Mouse (Mus musculus): ENCODE measurements at regions not wholly inside any gene's neighbourhood (a gene's known extent, or its start where the extent isn't known, plus 50 kb on each side); places are given as distances from the start of the nearest gene placed in this dataset.

GRCm38 (mm10) chr17:76205082-76205481, 653.3 kb upstream of the Fam98a start:
- DNase-seq, result no peak

GRCm38 (mm10) chr17:76184813-76185212, 633.1 kb upstream of the Fam98a start:
- DNase-seq, result no peak

GRCm38 (mm10) chr17:76136660-76137495, 585.1 kb upstream of the Fam98a start:
- no peak for DNase-seq

GRCm38 (mm10) chr17:76134030-76134429, 582.3 kb upstream of the Fam98a start:
- no peak for DNase-seq

GRCm38 (mm10) chr17:76125260-76125659, 573.5 kb upstream of the Fam98a start:
- DNase-seq, result no peak

- no peak for DNase-seq
Observed at GRCm38 (mm10) chr17:76111315-76112195, 559.8 kb upstream of the Fam98a start.

- DNase-seq, result no peak
Observed at GRCm38 (mm10) chr17:76110856-76111255, 559.1 kb upstream of the Fam98a start.

- no peak for DNase-seq
Observed at GRCm38 (mm10) chr17:76083536-76083935, 531.8 kb upstream of the Fam98a start.

- no peak for DNase-seq
Observed at GRCm38 (mm10) chr17:76081780-76082179, 530.0 kb upstream of the Fam98a start.

GRCm38 (mm10) chr17:76046438-76046837, 494.7 kb upstream of the Fam98a start:
- no peak for DNase-seq

- no peak for DNase-seq
Observed at GRCm38 (mm10) chr17:76032710-76033109, 481.0 kb upstream of the Fam98a start.

GRCm38 (mm10) chr17:76008011-76008410, 456.3 kb upstream of the Fam98a start:
- no peak for DNase-seq

- no peak for DNase-seq
Observed at GRCm38 (mm10) chr17:76002836-76003235, 451.1 kb upstream of the Fam98a start.

GRCm38 (mm10) chr17:75961371-75961770, 409.6 kb upstream of the Fam98a start:
- DNase-seq, result no peak

GRCm38 (mm10) chr17:75936686-75937380, 385.1 kb upstream of the Fam98a start:
- no peak for DNase-seq

- DNase-seq, result no peak
Observed at GRCm38 (mm10) chr17:75931022-75931421, 379.3 kb upstream of the Fam98a start.

GRCm38 (mm10) chr17:75920240-75920639, 368.5 kb upstream of the Fam98a start:
- no peak for DNase-seq

GRCm38 (mm10) chr17:75917020-75917419, 365.3 kb upstream of the Fam98a start:
- no peak for DNase-seq

- no peak for DNase-seq
Observed at GRCm38 (mm10) chr17:75916590-75916989, 364.8 kb upstream of the Fam98a start.

GRCm38 (mm10) chr17:75915256-75915655, 363.5 kb upstream of the Fam98a start:
- DNase-seq, result no peak

- DNase-seq, result no peak
Observed at GRCm38 (mm10) chr17:75907085-75907484, 355.3 kb upstream of the Fam98a start.

- no peak for DNase-seq
Observed at GRCm38 (mm10) chr17:75906643-75907042, 354.9 kb upstream of the Fam98a start.

GRCm38 (mm10) chr17:75895436-75895835, 343.7 kb upstream of the Fam98a start:
- DNase-seq, result no peak
